Mouse (Mus musculus) lung, postnatal 4 days (tissue): Measurements from ENCODE around the gene Smox.
"Not testable (repeated sequence)": the region's sequence is repeated elsewhere in the genome, so short reads cannot be mapped to it uniquely, and the experiment has no call there.

Experiments used
- DNase-seq, 2 experiments: peaks; one replicate each; pipeline ENCODE4 v3.0.0; 2021

Gene Smox

DNA sequence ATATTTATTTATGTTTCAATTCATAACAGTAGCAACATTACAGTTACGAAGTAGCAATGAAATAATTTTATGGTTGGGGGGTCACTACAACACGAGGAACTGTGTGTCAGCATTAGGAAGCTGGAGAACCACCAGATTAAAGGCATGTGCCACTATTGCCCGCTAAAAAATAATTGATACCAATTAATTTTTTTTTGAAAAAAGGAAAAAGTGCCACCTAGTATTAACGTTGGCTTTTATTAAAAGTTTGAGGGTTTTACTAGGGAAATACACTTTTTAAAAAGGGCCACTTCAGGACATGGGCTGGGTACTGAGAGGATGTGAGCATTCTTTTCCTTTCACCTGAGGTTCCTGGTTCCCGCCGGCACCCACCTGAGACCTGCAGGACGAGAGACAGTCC lies at the start of gene Smox:
Smox (plus strand) TSS at position 301 of the 400 bp plus-strand sequence.
- no peak for DNase-seq

DNA sequence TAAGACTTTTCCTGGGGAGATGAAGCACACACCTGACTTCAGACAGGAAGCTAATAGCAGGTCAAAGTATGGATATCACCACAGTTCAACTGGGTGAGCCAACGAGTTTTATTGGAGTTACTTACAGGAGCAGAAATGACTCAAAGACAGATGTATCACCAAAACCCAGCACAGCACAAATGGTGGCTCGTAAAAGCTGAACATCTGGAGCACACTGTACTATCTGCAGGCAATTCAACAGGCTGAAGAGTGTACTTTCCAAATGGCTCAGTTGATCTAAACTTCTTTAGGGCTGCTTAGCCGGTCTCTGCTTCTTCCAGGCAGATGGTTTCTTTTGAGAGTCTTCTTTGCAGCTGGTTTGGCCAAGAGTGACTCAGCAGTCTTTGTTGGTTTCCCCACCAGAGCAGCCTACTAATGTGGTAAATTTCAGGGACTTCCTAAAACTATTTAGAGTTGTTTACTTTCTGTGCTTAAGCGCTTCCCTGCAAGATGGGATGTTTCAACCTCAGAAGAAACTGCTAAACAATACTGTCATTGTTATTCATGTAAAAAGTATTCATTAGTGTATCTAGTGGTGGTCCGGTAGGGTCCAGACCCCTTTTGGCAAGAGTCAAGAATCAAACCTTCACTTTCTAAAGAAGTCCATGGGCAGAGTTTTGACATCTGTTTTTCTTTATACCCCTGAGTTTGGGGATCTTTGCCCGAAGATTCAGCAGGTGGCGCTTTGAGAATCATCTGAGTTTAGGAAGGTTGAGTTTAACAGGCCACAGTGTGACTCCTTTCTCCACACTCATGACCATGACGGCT lies 48.0 kb upstream of the Smox start:
- DNase-seq, result no peak

DNA sequence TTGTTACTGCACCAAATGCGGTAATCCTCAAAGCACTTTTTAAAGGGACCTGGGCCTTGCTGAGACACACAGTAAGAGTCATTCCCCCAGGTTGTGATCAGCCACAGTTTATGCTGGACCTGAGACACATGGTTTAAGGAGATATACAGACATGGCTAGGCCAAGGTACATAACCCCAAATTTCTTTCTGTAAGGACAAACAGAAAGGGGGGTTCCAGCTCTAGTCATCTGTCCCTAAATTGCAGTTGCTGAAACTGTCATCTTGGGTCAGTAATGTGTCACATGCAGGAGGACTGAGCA lies 47.5 kb upstream of the Smox start:
- DNase-seq, result no peak

DNA sequence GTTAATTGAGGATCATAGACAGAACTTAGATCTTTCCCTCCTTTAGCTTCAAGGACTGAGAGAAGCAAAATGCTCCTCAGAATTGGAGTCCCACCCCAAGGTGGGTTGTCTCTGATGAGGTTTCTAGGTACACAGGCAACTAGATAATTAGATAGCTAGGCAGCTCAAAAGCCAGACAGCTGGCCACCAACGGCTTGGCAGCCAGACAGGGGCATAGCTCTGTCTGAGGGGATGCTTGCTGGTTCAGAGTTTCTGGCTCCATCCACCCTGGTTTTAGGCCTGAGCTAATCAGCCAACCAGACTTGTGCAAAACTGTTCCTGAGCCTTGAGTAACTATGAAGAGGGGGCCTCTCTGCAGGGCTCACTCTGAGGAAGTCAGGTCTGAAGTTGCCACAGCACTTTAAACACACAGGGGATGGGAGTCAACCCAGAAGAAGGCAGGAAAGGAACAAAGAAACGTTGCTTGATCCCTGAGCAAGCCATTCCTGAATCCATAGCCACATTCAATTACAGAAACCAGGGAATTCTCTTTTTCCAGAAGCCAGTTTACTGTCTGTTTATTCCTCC lies 44.8 kb upstream of the Smox start:
- DNase-seq, result no peak

DNA sequence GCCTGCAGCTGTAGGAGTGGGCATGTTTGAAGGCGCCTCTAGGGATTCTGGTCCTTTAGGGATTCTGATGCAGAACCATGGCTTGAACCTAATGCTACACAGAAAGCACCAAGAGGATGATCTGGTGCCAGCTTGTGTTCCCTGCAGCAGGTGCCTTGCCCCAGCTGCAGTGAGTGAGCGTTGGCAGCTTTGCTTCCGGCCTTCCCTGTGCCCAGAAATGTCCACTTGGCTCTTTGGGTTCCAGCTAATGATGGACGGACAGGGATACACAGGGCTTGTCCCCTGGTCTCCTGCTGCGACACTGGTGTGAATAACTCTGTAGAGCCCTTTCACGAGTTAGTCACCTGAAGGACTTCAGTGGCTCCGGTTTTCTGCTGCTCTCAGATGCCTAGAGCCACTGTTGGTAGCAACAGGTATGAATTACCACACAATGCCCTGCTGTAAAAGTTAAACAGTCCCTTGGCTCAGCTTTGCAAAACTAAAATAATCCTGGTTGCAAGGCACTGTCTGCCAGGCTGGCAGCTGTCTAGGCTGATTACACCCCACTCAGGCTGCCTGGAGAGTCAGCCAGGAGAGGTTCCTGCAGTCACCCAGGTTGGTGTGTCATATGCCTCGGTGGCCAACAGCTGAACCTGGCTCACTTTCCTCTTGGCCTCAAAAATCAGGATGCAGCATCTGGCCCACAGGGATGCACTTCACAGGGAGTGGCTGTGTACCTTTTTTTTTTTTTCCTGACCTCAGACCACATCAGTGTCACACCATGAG lies 43.5 kb upstream of the Smox start:
- DNase-seq, result no peak

DNA sequence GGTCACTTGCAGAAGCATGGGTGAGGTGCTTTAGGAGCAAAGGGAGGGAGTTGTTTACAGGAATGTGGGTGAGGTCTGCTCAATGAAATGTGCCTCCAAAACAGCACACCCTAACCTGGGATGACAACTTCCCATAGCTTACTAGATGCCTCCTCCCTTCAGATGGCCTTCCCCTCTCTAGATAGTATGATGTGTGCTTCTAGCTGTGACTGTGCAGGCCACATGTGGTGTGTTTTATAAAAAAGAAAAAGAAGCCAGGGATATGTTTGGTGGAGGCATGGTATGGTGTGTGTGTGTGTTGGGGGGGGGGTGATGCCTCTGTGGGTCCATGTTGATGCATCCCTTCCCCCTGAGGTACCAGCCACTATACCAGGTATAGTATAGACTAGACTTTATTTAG lies 42.9 kb upstream of the Smox start:
- no peak for DNase-seq

DNA sequence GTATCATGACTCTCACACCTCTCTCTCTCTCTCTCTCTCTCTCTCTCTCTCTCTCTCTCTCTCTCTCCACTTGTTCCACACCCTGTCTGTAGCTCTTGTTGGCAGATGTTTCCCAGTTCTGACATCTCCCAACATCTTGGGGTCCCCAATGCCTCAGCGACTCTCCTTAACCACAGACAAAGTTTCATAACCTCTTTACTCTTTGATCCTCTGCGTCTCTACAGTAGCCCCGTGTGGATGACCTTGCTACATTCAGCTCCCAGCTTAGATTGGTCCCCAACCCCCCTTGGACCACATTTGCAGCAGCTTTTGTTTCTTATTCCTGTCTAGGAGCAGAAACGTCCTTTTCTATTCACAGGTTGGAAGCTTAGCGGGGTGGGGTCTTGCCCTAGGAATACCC lies 41.6 kb upstream of the Smox start:
- no peak for DNase-seq

DNA sequence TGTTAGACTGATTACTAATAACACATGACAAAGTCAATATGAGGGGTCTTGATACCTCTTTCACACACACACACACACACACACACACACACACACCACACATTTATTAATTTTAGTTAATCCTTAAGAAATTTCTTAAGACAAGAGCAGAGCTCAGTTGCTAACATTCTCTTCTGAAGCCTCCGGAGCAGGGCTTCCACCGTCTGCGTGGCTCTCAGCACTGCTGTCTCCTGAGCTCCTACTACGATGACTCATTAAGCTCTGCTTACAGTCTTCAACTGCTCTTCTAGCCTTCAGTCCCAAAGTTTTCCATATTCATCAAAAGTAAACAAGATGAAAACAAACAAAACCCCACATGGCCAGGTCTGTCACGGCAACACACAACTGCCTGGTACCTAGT lies 40.8 kb upstream of the Smox start:
- DNase-seq, result no peak

DNA sequence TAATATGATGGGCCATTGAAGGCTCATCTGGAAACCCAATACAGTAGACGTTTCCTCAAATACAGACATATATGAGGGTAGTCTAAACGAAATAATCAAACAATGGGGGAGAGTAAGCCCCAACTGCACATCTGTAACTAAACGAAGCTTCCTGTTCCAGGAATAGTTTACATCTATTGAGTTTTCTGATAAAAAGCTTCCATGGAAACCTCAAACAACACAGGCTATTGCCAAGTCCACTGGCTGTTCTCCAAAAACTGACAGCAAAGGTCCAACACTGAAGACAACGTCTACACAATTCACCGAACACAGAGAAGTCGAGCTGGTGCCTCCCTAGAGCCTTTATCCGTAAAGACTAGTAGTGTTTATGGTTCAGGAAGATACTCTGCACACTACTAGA lies 33.6 kb upstream of the Smox start:
- peak; percentile 29 to 50 for DNase-seq

DNA sequence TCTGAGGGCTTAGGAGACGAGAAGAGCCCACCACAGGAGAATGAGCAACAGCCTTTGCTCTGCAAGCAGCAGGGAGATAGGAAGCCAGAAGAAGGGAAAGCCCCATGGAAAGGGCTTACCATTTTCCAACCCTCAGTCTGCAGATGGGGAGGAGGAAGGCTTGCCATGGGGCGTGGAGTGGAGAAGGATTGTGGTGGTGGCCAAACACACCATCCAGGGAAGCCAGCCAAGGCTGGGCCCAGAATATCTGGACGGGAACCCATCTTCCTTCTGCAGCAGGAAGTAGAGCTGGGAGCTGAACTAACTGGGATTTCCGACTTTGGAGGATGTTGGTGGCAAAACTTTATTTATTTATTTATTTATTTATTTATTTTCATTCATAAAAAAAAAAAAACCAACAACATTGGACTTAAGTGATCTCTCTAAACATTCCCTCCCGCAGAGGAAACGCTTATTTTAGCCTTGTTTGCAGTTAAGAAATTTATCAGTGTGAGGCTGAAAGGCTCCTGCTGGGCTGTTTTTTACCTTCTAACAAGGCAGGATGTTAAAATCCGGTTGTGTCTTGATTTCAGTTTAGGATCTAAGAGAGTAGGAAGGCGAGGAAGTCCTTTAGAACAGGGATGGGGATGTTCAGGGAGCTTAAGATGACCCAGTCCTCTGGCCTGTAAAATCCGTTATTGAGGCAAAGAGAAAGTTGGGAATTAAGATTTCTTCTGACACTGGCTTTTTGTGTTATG lies 30.2 kb upstream of the Smox start:
- peak; percentile 39 to 73 for DNase-seq

DNA sequence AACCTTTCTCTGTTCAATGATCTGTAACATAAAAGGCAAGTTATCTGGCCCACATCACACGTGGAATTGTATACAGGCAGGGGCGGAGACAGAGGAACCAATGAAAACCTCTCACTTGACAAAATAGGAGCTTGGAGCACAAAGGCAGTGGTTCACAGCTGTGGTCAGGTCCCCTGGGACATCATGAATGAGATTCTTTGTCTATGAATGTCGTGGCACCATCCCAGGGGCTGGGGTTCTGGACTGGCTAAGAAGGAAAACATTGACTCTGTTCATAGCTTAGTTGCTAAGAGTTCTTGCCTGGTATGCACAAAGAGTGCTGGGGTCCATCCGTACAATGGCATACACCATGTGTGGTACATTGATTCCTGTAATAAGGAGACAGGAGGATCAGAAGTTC lies 28.3 kb upstream of the Smox start:
- no peak for DNase-seq

DNA sequence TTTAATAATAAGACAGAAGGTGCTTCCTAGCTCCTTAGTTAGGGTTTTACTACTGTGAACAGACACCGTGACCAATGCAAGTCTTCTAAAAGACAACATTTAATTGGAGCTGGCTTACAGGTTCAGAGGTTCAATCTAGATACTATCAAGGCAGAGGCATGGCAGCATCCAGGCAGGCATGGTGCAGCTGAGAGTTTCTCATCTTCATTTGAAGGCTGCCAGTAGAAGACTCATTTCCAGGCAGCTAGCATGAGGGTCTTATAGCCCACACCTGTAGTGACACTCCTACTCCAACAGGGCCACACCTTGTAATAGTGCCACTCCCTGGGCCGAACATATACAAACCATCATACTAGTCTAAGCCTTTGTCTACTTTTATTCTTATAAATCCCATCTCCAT lies 27.1 kb upstream of the Smox start:
- no peak for DNase-seq

DNA sequence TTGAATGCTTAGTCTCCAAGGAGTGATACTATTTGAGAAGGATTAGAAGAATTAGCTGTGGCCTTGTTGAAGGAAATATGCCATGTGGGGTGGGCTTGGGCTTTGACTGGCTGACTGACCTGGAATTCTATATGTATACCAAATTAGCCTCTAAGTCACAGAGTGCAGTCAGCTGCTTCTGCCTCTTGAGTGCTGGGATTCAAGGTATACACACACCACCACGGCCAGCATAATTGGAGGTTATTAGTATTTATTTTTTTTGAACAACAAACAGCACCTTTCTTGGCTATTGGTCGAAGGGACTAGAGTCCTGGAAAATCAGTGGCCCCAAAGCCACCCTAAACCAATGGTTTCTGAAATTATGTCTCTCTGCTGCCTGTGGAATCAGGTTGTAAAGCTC lies 24.6 kb upstream of the Smox start:
- DNase-seq, result no peak

DNA sequence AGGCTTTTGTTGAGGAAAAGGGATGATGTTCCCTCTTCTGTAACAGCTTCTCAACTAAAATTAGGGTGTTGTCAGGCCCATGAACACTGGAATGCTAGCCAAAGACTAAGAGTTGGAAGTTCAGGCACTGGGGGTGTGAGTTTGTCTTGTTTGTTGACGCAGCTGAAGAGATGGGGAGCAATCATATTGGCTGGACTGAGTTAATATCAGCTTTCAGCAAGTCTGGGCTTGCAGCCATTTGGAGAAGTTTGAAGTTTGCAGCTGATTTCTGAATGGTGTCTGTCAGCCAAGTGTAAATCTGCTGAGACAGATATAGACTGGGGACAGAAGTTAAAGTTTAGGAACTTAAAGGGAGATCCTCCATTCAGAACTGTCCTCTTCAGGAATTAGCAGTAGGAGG lies 21.4 kb upstream of the Smox start:
- peak; percentile 29 to 36 for DNase-seq

DNA sequence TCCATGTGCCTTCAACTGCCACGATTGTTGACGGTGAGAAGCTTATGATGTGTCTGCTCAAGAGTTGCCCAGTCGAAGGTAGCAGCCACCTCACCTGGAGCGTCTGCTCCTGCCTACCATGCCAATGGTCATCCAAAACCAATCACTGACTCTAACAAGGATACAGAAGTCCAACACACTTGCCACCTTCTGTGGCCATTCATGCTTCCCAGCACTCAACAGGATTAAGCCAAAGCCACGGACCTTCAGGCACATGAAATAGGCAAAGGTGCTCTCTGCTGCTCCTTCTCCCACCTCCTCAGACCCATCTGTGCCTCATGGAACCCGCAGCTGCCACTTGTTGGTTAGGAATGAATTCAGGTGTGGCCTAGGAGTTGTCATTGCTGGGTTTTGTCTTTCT lies 17.5 kb upstream of the Smox start:
- no peak for DNase-seq

DNA sequence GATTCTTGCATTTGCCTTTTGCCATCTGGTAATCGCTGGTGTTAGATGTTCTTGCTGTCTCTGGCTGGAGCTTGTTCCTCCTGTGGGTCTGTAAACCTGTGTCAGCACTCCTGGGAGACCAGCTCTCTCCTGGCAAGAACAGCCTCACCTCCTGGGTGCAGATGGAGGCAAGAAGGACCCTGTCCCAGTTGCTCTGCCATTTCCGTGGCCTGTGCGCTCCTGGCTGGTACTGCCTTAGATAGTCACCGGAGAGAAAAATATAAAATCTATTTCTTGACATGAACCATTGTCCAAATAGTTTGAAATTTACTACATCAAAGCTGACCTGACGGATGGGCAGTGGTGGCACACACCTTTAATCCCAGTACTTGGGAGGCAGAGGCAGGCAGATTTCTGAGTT lies 14.2 kb upstream of the Smox start:
- not testable (repeated sequence) for DNase-seq

DNA sequence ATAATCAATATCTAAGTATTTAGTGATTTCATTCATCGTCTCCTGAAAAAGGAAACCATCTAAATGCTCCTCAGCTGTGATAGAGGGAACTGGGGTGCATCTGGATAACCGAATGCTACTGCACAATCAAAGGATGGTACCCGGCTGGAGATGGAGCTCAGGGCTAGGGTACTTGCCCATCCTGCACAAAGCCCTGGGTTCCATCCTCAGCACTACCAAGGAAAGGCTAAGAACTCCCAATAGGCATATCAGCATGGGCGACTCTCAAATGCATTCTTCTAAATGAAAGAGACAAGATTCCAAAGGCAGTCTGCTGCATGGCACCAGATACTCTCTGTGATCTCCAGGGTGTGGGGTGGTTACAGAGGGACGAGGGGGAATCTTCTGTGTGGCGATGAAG lies 13.4 kb upstream of the Smox start:
- no peak for DNase-seq

DNA sequence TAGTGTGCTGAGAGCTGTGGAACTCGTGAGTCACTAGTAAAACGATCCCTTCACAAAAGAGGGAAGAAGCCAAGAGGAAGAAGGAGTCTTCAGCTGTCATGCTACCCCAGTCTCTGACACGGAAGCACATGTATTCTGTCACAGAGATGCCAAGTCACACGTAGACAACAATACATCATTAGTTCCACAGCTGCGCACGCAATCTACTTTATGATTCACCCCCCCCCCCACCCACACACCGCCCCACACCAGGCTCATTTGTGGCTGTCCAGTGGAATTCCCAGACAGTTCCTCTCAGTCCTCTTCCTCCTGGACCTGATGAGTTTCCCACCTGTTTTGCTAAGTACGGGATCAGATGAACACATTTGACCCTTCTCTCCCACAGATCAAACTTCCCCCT lies 12.9 kb upstream of the Smox start:
- DNase-seq, result no peak

DNA sequence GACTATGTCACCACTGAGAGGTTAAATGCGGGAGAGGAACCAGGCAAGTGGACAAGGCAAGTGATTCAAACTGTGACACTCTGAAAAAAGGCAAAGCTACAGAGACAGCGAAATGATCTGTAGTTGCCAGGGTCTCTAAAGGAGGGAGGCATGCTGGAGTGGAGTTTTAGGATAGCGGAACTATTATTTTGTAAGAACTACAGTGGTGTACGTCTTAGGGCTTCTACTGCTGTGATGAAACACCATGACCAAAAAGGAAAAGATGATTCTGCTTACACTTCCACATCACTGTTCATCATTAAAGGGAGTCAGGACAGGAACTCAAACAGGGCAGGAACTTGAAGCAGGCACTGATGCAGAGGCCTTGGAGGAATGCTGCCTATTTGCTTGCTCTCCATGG lies 12.4 kb upstream of the Smox start:
- DNase-seq, result no peak

DNA sequence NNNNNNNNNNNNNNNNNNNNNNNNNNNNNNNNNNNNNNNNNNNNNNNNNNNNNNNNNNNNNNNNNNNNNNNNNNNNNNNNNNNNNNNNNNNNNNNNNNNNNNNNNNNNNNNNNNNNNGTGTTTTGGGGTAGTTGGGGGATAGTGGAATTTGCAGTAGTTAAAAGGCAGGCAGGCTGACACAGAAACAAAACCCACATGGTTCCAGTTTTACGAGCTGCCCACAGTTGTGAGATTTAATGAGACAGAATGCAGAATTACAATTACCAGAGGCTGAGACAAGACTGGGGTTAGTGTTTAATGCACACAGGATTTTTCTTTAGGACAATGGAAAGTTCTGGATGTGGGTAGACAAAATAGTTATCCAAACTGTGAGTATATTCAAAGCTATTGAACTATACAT lies 9.6 kb upstream of the Smox start:
- DNase-seq, result no peak

DNA sequence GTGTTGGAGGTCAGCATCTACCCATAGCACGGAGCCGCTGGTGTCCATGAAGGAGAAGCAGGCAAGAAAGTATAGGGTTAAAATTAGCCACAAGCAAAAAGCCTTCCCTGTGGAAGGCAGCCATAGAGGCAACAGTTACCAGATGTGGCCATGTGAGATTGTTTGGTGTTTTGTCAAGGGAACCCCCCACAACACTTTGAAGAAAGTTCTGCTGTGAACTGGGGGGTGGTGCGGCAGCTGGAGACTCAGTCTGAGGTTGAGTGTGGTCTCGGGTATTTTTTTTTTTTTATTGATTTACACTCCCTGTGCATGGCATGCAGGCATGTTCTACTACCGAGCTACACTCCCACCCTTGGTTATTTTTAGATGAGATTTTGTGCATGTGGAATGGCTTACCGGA lies 8.8 kb upstream of the Smox start:
- no peak for DNase-seq

DNA sequence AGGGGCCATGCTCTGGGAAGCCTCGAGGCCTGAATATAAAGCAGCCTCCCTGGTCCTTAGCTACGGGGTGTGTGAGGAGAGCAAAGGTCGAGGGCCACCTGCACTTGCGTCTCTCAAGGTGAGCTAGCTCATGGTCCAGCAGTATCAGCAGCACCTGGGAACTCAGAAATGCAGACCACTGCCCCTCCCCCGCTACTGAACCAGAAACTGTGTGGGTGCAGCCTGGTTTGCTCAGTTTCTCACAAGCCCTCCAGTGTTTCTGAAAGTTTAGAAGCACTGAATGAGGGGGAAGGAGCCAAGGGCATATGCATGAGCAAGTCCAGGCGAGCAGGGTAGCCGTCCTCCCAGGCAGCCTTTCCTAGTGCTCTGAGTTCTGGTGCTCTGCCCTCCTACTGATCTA lies 7.7 kb upstream of the Smox start:
- no peak for DNase-seq

DNA sequence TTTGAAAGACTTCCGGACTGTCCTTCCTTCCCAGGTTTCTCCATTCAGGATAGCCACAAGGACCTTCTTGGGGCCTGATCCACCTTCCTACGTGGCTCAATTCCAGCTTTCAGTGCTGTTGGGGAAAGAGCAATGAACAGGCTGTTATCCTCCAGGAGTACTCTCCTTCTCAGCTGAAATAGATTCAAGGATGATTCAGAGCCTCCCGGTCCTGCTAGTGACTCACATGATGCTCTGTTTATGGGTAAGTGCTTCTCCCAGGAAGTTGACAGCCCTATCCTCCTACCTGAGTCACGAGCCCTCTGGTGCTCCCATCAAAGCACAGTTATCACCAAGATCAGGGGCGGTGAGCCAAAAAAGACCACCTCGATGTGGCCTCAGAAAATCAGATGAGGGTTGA lies 7.1 kb upstream of the Smox start:
- no peak for DNase-seq

DNA sequence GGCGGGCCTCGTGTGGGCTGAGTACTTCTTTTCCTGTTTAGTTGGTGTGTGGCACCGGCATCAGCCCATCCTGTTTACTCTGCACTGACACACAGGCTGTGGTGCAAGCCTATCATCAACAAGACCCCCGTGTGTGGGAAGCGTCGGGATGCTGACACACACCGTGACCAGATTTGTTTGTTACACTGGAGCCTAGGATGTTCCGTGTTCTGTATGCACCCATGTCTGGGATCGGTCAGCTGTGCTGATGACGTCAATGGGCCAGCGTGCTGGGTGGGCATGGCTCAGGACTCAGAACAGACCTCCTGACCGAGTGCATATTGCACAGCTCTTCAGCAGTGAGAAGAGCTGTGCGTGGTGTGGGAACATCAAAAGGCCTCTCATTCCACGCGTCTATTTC lies 6.2 kb upstream of the Smox start:
- no peak for DNase-seq
